Mouse (Mus musculus) embryo, embryonic 10 days (tissue): ENCODE data around the gene Olfr332.
"Not testable (repeated sequence)": the region's sequence is repeated elsewhere in the genome, so short reads cannot be mapped to it uniquely, and the experiment has no call there.

Experiments used
- DNase-seq: peaks from one replicate; pipeline ENCODE4 v3.0.0-alpha.2; 2015; ENCODE audit warnings: low spot score

The Olfr332 gene

DNA sequence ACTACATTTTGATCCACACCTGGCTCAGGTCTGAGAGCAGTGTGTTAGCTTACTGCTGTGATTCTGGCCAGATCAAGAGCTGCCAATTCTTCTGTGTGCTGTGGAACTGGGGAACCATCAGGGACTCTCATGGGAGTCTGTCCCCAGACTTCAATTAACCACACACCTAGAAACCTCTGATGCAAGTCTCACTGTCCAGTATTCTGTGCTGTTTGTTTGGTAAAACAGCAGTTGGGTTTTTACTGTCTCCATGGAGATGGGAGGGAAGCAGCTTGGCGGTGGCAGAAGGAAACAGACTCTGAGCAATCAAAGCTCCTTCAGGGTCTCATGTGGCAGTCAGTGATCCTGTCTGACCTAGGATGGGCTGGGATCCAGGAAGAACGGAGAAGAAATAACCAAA is at the start of gene Olfr332:
Gene Olfr332 (minus strand): TSS at position 101 of the 400 bp plus-strand sequence.
- no peak for DNase-seq

DNA sequence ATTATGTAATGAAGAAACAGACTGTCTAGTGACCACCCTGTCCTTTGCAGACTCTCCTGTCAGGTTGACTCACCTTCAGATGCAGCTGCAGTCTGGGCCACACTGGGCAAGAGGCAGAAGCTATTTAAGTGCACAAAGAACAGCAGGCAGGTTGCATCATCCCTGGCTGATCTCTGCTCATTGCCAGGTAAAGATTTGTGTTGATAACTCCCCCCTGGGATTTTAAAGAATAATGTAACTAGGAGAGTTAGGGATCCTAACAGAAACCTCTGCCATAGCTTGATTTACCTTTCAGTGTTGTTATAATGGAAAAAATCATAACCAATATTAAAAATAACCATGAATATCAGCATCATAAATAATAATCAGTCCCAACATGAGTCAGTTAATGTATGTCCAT is 42.4 kb upstream of the Olfr332 start, which contains the start of gene Olfr330:
Gene Olfr330 (minus strand): TSS at position 101 of the 400 bp plus-strand sequence.
- not testable (repeated sequence) for DNase-seq

- not testable (repeated sequence) for DNase-seq
Observed at GRCm38 (mm10) chr11:58519756-58520155, 27.4 kb upstream of the Olfr332 start.

DNA sequence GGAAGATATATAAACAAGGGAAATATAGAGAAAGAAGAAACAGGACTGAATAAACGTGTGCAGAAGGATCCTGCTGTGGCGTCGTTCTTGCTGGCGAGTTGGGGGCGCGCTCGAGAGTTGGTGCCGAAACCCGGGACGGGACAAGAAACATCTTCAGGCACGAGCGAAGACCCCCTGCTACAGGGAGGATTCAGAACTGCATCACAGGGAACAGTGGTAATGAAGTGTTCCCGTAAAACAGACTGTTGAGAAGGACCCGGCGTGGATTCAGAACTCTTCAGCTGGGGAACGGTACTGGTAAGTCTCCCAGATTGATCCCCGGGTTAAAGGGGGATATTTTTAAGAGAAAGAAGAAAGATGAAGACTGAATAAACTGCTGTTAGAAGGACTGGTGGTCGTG is 26.6 kb upstream of the Olfr332 start:
- not testable (repeated sequence) for DNase-seq

GRCm38 (mm10) chr11:58509058-58509457 is 16.7 kb upstream of the Olfr332 start:
- DNase-seq: not testable (repeated sequence)

DNA sequence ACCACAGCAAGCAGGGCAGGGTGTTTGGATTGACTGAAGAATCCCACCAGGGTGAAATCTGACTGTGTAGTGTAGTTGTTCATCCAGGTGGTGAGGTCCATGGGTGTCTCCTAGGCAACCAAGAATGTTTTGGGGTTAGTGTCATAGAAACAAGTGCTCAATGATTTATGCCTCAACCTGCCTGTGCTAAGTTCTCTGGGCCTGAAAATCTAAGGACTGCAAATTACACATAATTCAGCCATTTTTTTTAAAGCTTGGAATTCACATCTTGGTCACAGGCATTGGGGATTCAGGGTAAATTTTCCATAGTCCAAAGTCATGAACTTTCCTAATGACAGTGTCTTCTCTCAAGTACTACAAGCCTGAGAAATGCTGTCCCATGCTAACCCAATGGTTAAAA is 10.1 kb upstream of the Olfr332 start, which contains the start of gene Olfr331:
Gene Olfr331 (minus strand): TSS at position 101 of the 400 bp plus-strand sequence.
- DNase-seq: not testable (repeated sequence)

GRCm38 (mm10) chr11:58499290-58499689 is 6.9 kb upstream of the Olfr332 start:
- DNase-seq: no peak

DNA sequence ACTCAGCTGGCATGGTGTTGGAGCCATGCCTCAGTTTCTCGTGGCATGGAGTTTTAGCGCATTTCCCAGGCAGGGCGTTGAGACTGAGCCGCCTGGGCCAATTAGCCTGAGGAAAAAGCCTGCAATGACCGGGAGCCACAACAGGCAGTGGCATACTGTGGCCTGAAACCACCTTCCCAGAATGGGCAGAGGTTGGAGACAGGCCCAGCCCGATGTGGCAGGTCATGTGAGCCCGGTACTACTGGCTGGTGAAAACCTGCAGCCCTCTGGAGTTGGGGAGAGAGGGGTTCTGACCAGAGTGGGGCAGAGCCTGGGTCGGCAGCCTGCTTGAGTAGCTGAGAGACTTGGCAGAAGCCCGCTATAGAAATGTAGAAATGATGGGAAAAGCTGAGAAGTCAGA is 6.4 kb upstream of the Olfr332 start:
- no peak for DNase-seq

DNA sequence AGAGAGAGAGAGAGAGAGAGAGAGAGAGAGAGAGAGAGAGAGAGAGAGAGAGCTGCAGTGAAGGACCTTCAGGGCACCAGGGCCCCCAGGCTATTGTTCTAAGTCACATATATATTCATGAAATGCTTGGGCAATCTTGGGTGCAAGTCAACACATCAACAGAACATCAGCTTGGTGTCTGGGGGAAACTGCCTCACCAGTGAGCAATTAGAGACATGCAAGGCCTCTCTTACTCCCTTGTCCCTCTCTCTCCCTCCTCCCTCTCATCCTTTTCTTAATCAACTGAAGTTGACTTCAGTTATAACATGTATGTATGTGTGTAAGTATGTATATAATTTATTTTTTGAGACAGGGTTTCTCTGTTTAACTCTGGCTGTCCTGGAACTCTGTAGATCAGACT is 30.2 kb downstream of the Olfr332 start, which contains the start of gene Olfr30:
Gene Olfr30 (minus strand): TSS at position 101 of the 400 bp plus-strand sequence.
- no peak for DNase-seq

- DNase-seq: peak; percentile 17
Observed at GRCm38 (mm10) chr11:58453592-58453991, 38.8 kb downstream of the Olfr332 start.

DNA sequence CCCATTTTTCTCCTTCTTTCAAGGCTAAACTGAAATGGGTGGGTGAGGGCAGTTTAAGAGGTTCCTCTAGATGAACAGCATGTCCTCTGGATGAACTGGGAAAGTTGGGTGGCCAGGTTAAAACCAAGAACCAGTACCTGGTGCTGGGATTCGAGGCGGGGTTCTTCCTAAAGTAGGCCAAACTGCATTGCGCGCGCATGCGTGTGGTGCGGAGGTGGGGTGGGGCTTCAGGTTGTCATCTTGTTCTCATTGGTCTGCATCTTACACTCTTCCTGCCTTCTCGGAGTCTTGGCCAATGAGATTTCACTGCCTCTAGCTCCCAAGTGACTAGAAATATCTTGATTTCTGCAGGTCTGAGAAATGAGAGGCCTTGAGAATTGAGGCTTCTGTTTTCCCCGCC is 39.6 kb downstream of the Olfr332 start, which contains the start of gene Lypd9:
Gene Lypd9 (minus strand): TSS at position 165 of the 400 bp plus-strand sequence.
- DNase-seq: no peak
